Mouse (Mus musculus): ENCODE results near the gene Emc8. TPM values are rescaled to one million over a fixed set of nuclear protein-coding genes. Genes with fewer than 3 reads are reported as not detected.

The Emc8 gene
- total RNA-seq, 2 experiments from 2014 or later, result 87.1 to 118 TPM

GRCm38 (mm10) chr8:120607885-120608284 lies 60.5 kb downstream of the Emc8 start:
- DNase-seq (ENCODE audit: low spot score in 2 of 2), result peak; percentile 71 to 82

GRCm38 (mm10) chr8:120607460-120607859 lies 60.9 kb downstream of the Emc8 start:
- no peak for DNase-seq (ENCODE audit: low spot score in 2 of 2)

Other genes starting within 250 kb of the Emc8 start
- 1 to 10 TPM; 4.6 to 5.0 TPM for gene Gins2, start 79.3 kb downstream of the Emc8 start, total RNA-seq (2021)
- gene 1190005I06Rik, start 20.9 kb downstream of the Emc8 start, total RNA-seq (2021), result 10 to 100 TPM; 12.3 to 21.3 TPM
- gene Gm27021, start 494 bp downstream of the Emc8 start, total RNA-seq (2021), result not detected
- gene Cox4i1, start 351 bp downstream of the Emc8 start, total RNA-seq (2021), result 1,000 to 10,000 TPM; 1,414 to 1,997 TPM
- 10 to 100 TPM; 16.1 to 46.0 TPM for gene Irf8, start 67.8 kb upstream of the Emc8 start, total RNA-seq (2021)